Mouse (Mus musculus): ENCODE results near the gene Cldn1. TPM values are rescaled to one million over a fixed set of nuclear protein-coding genes. Genes with fewer than 3 reads are reported as not detected.

The Cldn1 gene
- polyA plus RNA-seq, 1 experiment from 2014 or later = 12.2 TPM

DNA sequence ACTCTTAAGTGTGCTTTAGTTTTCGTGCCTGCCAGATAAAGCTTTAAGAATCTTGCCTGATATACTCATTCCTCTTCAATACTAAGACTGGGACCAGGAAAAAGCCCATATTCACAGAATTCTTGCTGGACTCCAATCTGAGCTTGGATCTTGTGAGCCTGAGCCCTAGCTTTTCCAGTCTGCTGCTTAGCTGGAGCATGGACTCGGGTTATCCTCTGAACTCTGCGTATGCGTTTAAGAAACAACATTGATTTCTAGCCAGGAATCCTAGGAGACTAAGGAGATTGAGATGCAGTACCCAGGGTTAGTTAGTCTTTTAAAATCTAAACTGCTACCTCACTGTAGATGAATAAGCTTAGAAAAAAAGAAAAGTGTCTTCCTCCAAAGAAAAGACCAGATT lies 20.9 kb downstream of the Cldn1 start:
- no peaks in the 10 kb centered on the region for H3K27me3 ChIP-seq (replicated peaks; ENCODE audit: control insufficient read depth, insufficient read depth, low read length)
- H3K36me3 ChIP-seq (ENCODE audit: control insufficient read depth, insufficient read depth, low read length) = no peaks in the 10 kb centered on the region
- H3K4me3 ChIP-seq (ENCODE audit: low read depth, low read length) = no peak overlapping the region
- no peaks in the 10 kb centered on the region for H3K9me3 ChIP-seq (ENCODE audit: control insufficient read depth, low read length)
- DNase-seq (ENCODE audit: low spot score) (no peak), ATAC-seq (replicated peaks; ENCODE audit: low FRiP score) (no peak)
- no peak overlapping the region for H3K4me2 ChIP-seq
- 83% methylated on average over 4 of the region's 4 CpGs for WGBS
- no peak overlapping the region for H3K27ac ChIP-seq (ENCODE audit: low read depth, low read length)
- H3K9ac ChIP-seq (ENCODE audit: low read depth, low read length) = no peak overlapping the region
- no peaks in the 10 kb centered on the region for H3K4me1 ChIP-seq (replicated peaks; ENCODE audit: control insufficient read depth, insufficient read depth, low read length)

- H3K4me1 ChIP-seq (replicated peaks; ENCODE audit: control insufficient read depth, insufficient read depth, low read length) = no peaks in the 10 kb centered on the region
- no peak for DNase-seq (ENCODE audit: low spot score)
- no peaks in the 10 kb centered on the region for H3K36me3 ChIP-seq (ENCODE audit: control insufficient read depth, insufficient read depth, low read length)
- no peaks in the 10 kb centered on the region for H3K27me3 ChIP-seq (replicated peaks; ENCODE audit: control insufficient read depth, insufficient read depth, low read length)
- H3K4me2 ChIP-seq = no peak overlapping the region
- H3K9me3 ChIP-seq (ENCODE audit: control insufficient read depth, low read length) = no peaks in the 10 kb centered on the region
- no peak overlapping the region for H3K9ac ChIP-seq (ENCODE audit: low read depth, low read length)
- ATAC-seq (replicated peaks; ENCODE audit: low FRiP score) = no peak
- H3K4me3 ChIP-seq (ENCODE audit: low read depth, low read length) = no peak overlapping the region
- 74% methylated on average over 1 of the region's 1 CpGs for WGBS
- no peak overlapping the region for H3K27ac ChIP-seq (ENCODE audit: low read depth, low read length)
Measured at GRCm38 (mm10) chr16:26348809-26349208, 22.8 kb downstream of the Cldn1 start.

DNA sequence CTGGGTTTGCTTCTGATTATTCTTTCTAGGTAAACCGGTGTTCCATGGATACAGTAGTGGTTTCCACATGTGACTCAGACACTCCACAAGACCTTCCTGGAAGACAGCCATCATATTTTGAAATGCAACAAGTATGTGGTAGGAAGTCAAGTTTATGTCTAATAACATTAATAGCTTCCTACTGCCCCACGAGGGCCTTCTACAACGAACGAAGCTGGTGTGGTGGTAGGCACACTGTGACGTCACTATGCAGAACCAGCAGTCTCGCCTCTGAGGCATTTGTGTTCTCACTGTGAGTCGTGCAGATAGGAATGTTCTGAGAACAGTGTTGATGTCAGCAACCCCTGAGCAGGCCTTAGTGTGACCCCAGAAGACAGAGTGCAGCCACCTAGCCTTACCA lies 55.4 kb downstream of the Cldn1 start:
- Histone ChIP-seq H3K4me1 (replicated peaks; ENCODE audit: control insufficient read depth, insufficient read depth, low read length) (no peaks in the 10 kb centered on the region), H3K27me3 (replicated peaks; ENCODE audit: control insufficient read depth, insufficient read depth, low read length) (no peaks in the 10 kb centered on the region), H3K4me2 (no peak overlapping the region), H3K27ac (ENCODE audit: low read depth, low read length) (no peak overlapping the region), H3K9me3 (ENCODE audit: control insufficient read depth, low read length) (no peaks in the 10 kb centered on the region), H3K36me3 (ENCODE audit: control insufficient read depth, insufficient read depth, low read length) (no peaks in the 10 kb centered on the region), H3K4me3 (ENCODE audit: low read depth, low read length) (no peak overlapping the region), H3K9ac (ENCODE audit: low read depth, low read length) (no peak overlapping the region)
- 83% methylated on average over 7 of the region's 7 CpGs for WGBS
- ATAC-seq (replicated peaks; ENCODE audit: low FRiP score) (no peak), DNase-seq (ENCODE audit: low spot score) (no peak)

GRCm38 (mm10) chr16:26314815-26315214 lies 56.8 kb downstream of the Cldn1 start:
- 75% methylated on average over 13 of the region's 13 CpGs for WGBS
- ATAC-seq (replicated peaks; ENCODE audit: low FRiP score) (no peak), DNase-seq (ENCODE audit: low spot score) (no peak)
- no peak overlapping the region for H3K9ac ChIP-seq (ENCODE audit: low read depth, low read length)
- no peaks in the 10 kb centered on the region for H3K36me3 ChIP-seq (ENCODE audit: control insufficient read depth, insufficient read depth, low read length)
- H3K27ac ChIP-seq (ENCODE audit: low read depth, low read length) = no peak overlapping the region
- H3K4me1 ChIP-seq (replicated peaks; ENCODE audit: control insufficient read depth, insufficient read depth, low read length) = no peaks in the 10 kb centered on the region
- H3K4me2 ChIP-seq = no peak overlapping the region
- no peak overlapping the region for H3K4me3 ChIP-seq (ENCODE audit: low read depth, low read length)
- H3K27me3 ChIP-seq (replicated peaks; ENCODE audit: control insufficient read depth, insufficient read depth, low read length) = no peaks in the 10 kb centered on the region
- H3K9me3 ChIP-seq (ENCODE audit: control insufficient read depth, low read length) = no peaks in the 10 kb centered on the region

DNA sequence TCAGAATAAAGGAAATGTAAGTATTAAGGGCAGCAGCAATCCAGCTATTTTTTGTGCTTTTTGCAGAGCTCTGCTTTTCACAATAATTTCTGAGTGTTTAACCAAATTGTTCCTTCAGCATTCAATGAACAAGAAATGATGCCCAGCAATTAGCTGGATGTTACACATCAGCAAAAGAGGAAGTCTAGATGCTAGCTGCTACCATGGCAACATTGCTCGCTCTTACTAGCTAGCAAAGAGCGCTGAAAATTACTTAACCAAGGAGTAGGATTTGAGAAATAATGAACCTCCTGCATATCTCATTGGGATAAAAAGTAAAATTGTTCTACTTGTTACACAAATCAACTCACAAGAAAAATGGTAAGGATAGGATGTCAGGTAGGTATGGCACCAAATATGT lies 62.2 kb downstream of the Cldn1 start:
- Histone ChIP-seq H3K36me3 (ENCODE audit: control insufficient read depth, insufficient read depth, low read length) (no peaks in the 10 kb centered on the region), H3K27ac (ENCODE audit: low read depth, low read length) (no peak overlapping the region), H3K9ac (ENCODE audit: low read depth, low read length) (no peak overlapping the region), H3K27me3 (replicated peaks; ENCODE audit: control insufficient read depth, insufficient read depth, low read length) (no peaks in the 10 kb centered on the region), H3K4me2 (no peak overlapping the region), H3K4me3 (ENCODE audit: low read depth, low read length) (no peak overlapping the region), H3K9me3 (ENCODE audit: control insufficient read depth, low read length) (no peaks in the 10 kb centered on the region), H3K4me1 (replicated peaks; ENCODE audit: control insufficient read depth, insufficient read depth, low read length) (no peaks in the 10 kb centered on the region)
- DNase-seq (ENCODE audit: low spot score) (no peak), ATAC-seq (replicated peaks; ENCODE audit: low FRiP score) (no peak)
- WGBS = 83% methylated on average over 2 of the region's 2 CpGs

Other genes with a start within 250 kb of the Cldn1 start
- gene Cldn16, start 91.3 kb upstream of the Cldn1 start, polyA plus RNA-seq (2014; fragmentation: Nextera tagmentation; extraction: Ambion mirVana) = not detected in 2 replicates
- gene Tmem207, start 154.9 kb upstream of the Cldn1 start, polyA plus RNA-seq (2014; fragmentation: Nextera tagmentation; extraction: Ambion mirVana) = not detected in 2 replicates
- 4.5 and 5.1 TPM in 2 replicates for gene Il1rap, start 209.9 kb upstream of the Cldn1 start, polyA plus RNA-seq (2014; fragmentation: Nextera tagmentation; extraction: Ambion mirVana)